Mouse (Mus musculus): ENCODE results near the gene Tmem120b.

Tmem120b gene

DNA sequence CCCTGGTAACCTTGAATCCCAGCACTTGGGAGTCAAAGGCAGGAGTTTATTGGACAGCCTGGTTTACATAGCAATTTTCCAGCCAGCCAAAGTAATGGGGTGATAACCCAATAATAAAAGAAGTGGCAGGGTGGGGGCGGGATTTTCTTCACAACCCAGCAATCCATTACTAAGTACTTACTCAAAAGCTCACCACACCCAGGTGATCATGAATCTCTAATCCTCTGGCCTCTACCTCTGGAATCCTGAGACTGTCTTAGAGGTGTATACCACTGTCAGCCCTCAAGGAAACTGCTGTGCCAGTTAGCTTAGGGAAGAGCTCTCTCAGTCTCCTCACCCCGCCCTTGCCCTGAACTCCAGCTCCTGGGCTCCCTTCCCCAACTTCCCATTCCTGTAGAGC, 18.3 kb downstream of the Tmem120b start:
- no peak for ATAC-seq (ENCODE audit: insufficient number of reproducible peaks, low FRiP score, low TSS enrichment)

DNA sequence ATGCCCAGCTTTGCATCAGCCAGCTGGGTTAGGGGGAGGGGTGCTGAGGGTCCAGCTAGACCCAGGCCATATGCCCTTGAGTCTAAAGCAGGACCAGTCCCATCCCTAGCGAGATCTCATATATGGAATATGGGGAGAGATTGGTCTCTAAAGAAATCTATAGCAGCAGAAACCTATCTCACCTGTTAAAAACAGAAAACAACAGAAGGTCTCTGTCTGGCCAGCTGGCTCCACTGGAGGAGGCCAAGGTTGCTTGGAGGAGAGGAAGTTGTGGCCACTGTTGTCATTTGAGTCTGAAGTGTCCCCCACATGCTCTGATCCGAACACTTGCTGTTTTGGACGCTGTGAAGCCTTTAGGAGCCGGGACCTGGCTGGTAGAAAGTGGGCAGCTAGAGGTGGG, 20.6 kb downstream of the Tmem120b start:
- ATAC-seq (ENCODE audit: insufficient number of reproducible peaks, low FRiP score, low TSS enrichment) = no peak; the same call in 1 of the 2 replicates

DNA sequence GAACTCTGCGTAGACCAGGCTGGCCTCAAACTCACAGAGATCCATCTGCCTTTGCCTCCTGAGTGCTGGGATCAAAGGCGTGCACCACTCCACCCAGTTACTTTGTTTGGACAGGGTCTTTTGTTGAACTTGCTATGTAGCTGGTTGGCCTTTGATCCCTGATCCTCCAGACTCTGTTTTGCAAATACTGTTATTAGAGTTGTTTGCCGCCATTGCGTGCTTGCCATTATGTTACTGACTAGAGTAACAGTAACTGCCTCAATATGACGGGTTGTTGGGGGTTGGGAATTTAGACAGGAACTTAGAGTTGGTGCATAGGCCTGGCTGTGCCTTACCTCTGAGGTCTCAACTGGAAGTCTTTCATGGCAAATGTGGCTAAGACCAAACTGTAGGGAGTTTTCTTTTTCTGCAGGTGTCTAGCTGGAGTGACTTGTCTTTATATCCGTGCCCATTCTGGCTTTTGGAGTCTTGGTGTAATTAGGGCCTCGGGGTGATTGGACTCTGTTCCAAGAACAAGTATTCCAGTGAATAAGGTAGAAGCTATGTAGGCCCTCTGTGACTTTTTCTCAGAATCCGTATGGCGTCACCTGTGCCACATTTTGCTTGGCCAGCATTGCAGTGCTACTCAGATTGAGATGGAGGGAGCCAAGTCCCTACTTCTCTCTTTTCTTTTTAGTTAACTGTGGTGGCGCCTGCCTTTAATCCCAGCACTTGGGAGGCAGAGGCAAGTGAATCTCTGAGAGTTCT, 22.5 kb downstream of the Tmem120b start:
- ATAC-seq (ENCODE audit: insufficient number of reproducible peaks, low FRiP score, low TSS enrichment) = no peak

DNA sequence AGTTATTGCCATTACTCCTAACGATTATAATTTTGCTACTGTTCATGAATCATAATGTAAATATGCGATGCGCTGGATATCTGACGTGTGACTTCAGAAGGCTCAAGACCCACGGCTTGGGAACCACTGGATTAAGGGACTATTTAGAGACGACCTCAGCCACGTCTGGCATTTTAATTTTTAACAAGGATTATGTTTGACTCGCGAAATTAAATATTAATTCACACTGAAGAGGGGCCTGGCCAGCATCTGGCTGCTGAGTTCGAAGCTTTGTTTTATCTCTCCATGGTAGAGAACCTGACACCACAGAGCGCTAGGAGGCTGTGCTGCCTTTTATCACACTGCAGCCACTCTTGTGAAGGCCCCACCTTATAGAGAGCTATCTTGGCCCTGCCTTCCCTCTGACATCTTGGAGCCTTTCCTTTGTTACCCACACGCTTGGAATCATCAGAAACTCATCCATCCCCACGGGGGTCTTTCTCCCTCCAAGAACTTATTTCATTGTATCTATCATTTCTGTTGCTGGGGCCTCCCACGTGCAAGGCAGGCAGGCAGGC, 24.9 kb downstream of the Tmem120b start:
- no peak for ATAC-seq (ENCODE audit: insufficient number of reproducible peaks, low FRiP score, low TSS enrichment)

DNA sequence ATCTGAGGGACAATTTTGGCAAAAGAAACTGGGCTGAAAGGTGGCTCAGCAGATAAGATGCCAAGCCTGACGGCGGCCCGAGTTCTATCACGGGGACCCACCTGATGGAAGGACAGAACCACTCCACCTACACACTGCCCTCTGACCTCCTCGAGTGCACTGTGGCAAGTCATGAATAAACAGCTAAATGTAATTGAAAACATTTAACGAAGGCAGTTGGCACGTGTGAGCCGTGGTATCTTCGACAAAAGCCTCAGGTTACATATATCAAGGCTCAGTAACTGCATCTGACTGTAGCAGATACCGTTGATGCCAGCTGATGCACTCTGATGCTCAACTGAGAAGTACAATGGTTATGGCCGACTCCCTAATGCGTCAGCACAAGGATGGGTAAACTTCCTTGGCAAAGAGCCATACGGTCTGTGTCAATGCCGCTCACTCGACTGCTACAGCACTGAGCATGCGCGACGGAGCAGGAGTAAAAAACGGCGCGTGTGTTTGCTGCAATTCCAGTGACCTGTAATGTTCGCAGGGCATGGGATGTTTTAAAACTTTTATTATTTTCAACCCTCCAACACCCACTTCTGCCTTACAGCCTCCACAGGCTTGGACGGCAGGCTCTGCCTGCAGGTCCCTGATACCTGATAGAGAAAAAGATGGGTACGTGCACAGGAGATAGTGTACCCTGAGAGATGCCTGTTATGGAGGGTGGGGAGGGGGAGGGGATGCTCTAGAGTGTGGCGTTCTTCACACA, 26.2 kb downstream of the Tmem120b start:
- ATAC-seq (ENCODE audit: insufficient number of reproducible peaks, low FRiP score, low TSS enrichment) = no peak

DNA sequence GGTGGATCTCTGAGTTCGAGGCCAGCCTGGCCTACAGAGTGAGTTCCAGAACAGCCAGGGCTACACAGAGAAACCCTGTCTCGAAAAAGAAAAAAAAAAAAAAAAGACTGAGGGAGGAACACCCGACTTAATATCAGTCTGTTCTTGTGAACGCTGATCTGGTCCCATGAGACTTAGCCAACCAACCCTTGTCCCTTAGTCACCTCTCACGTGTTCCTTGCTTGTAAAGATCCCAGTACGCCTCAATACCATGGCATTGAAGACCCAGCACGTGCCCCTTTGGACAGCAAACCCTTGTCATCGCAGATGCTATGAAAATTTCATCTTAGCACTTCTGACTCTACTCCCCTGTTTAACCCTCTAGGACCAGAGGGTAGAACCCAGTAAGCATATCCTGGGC, 28.1 kb downstream of the Tmem120b start:
- no peak for ATAC-seq (ENCODE audit: insufficient number of reproducible peaks, low FRiP score, low TSS enrichment)

DNA sequence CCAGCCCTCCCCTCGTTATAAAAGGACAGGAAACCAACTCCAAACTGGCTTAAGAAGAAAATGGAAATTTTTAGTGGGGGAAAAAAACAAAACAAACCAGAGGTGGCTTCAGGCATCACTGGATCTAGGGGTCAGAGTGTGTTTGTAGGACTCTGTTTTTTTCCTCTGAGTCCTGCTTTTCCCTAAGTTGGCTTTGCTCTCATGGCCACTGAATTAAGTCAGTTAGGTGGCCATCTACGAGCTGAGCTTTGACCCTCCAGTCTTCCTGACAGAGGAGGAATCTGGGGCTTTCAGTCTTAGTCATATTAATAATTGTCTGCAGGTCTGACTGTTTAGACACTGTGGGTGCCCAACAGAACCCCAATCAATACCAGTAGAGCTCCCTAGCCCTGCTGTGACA, 30.3 kb downstream of the Tmem120b start:
- ATAC-seq (ENCODE audit: insufficient number of reproducible peaks, low FRiP score, low TSS enrichment) = no peak

DNA sequence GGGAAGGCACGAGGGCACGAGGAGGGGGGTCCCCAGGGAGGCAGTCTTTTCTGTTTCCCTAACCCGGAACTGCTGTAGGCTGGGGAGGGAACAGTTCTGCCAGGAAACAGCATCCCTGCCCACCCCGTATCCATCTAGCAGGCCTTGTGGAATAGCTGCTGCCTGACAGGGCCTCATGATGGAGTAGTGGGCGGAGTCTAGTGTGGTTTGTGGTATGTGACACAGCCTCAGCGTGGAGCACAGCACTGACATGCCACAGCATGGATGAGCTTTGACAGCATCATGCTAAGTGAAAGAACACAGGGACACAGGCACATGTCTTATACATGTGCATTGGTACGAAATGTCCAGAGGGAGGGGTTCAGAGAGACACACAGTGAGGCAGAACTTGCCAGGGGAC, 34.2 kb downstream of the Tmem120b start:
- ATAC-seq (ENCODE audit: insufficient number of reproducible peaks, low FRiP score, low TSS enrichment) = no peak

DNA sequence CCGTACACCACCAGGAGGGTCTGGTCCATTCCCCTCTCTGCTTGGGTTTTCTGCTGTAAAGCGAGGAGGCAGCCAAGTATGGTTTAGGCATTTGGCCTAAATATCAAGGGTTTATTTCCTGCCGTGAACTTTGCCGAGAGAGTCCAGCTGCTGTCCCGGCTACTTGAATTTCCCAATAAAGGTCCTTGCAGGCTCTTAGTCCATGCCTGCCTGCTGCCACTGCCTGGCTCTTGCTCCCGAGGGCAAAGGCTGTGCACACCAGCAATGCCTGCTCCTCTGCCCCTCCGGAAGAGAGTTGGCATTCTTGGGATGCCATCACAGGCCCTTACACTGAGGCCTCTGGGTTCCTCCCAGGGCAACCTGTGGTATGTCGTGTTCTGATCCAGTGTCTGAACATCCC, 35.3 kb downstream of the Tmem120b start:
- ATAC-seq (ENCODE audit: insufficient number of reproducible peaks, low FRiP score, low TSS enrichment) = no peak

DNA sequence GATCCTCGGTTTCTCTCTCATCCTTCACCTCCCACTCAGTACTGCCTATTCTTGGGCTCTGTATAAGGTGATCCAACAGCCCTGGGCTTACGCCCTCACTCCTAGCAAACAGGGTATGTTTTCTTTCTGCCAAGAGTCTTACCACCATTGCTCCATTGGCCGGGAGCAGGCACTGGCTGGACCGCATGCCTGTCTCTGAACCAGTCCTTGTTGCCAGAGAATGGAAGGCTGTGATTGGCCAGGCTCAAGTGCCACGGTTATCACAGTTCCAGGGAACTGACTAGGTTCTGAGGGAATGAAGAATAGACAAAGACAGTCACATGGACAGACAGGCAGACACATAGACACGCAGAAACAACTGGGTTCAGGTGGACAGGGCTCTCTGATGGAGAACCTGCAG, 36.6 kb downstream of the Tmem120b start:
- ATAC-seq (ENCODE audit: insufficient number of reproducible peaks, low FRiP score, low TSS enrichment) = no peak

DNA sequence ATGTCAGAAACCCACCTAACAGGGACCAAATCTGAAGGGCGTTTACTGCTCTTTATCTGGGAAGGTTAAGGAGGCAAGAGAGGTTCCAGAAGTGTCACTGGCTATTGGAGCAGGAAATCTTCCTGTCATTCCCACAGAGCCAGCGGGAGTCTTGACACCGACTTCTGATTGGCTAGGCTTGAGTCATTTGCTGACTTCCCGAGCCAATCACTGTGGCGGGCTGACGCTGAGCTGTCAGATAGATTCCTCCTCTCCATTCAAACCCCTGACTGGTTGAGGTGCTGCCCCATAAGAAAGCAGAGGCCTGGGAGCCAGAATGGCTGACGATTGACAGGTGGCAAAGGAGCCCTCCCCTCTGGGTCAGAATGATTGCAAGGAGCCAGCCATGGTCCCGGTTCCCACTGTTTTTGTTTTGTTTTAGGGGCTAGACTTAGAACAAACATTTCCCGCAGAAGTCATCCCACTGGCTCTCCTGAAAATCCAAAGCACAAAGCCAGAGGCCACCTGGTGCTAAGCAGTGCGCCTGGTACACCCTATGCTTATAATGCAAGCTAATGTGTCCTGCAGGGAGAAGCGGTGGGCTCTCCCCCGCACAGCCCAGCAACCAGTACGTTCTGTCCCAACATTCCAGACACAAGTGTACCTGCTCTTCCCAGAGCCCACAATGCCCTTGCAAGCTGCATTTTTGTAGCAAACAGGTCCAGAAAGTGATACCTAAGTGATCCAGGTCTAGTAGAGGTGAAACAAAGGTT, 41.4 kb downstream of the Tmem120b start:
- ATAC-seq (ENCODE audit: insufficient number of reproducible peaks, low FRiP score, low TSS enrichment) = peak; percentile 74; the same call in 1 of the 2 replicates

DNA sequence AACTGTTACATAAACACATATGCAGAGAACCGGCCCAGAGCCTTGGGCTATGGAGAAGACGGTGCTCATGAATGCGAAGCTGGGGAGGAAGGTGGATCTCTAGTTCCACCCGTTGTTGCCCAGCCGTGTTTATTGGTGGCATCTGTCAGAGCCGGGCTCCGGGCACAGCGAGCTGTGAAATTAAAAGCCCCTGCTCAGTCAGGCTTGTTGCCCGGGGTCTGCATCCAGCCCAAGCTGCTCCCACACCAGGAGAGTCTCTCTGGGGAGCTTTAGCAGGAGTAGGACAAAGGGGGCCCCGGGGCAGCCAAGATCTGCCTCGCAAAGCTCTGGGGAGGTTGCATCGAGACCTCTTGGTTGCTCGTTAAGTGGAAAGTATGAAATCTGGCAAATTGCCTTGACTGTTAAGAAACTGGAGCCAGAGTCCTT, 42.1 kb downstream of the Tmem120b start:
- no peak for ATAC-seq (ENCODE audit: insufficient number of reproducible peaks, low FRiP score, low TSS enrichment)

DNA sequence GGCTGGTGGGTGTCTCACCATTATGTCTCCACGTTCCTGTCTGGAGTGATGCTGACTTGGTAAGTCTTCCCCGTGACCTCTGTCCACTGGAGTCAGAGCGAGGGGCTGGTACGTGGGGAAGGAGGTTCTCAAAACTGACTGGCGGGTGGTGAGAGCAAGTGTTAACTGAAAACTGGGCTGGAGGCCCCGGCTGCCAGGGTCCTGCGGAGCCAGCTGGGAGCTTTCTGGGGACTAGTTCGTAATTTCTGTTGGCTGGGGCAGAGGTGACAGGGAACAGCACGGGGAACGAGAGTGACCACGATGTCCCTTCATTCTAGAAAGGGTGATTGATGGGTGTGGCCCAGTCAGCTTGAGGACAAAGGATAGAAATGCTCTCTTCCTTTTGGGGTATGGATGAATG, 45.9 kb downstream of the Tmem120b start:
- no peak for ATAC-seq (ENCODE audit: insufficient number of reproducible peaks, low FRiP score, low TSS enrichment)

DNA sequence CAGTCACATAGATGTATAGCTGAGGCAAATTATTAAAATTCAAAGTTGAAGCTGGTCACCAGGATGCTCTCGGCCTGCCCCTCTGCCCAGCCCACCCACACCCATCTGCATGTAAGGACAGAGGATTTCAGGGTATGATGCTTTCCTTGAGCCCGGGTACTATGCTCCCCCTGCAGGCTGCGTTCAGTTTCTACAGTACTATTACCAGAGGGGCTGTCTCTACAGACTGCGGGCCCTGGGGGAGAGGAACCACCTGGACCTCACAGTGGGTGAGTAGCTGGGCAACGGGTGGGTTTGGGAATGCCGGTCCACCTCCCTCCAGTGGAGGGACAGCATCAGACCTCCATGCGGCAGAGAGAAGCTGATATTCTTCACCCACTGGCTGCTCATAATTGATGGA, 46.7 kb downstream of the Tmem120b start:
- no peak for ATAC-seq (ENCODE audit: insufficient number of reproducible peaks, low FRiP score, low TSS enrichment)

DNA sequence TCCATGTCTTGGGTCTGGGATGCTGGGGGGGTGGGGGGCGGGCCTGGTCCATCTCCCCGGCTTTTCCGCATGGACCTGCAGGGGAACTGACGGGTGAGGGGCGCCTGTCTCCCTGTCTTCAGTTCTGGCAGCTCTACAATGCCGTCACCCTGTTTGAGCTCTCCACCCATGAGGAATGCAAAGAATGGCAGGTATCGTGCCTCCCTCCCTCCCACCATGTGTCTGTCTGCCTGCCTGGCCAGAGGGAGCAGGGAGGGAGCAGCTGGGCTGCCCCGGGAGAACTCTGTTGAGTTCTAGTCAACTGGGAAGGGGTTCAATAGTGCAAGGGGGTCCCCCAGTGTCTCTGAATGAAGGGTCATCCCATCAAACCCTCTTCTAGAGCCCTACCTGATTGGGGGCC, 47.9 kb downstream of the Tmem120b start:
- no peak for ATAC-seq (ENCODE audit: insufficient number of reproducible peaks, low FRiP score, low TSS enrichment)

DNA sequence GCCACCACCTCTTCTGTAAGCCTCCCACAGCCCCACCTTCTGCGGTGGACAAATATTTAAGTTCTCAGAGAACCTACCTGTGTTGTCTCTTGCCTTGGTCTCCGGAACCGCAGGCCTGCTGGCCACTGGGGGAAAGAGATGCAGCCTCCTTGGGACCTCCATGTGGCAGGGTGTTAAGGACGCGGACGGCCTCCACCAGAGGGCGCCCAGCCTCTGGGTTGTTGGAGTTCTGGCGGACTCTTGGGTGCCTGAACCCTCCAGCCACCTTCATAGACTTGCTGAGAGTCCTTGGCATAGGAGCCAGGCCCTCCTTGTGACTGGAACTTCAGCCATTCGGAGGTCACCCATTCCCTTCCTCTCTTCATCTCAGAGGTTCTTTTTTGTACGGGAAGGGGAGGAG, 49.0 kb downstream of the Tmem120b start:
- ATAC-seq (ENCODE audit: insufficient number of reproducible peaks, low FRiP score, low TSS enrichment) = no peak

DNA sequence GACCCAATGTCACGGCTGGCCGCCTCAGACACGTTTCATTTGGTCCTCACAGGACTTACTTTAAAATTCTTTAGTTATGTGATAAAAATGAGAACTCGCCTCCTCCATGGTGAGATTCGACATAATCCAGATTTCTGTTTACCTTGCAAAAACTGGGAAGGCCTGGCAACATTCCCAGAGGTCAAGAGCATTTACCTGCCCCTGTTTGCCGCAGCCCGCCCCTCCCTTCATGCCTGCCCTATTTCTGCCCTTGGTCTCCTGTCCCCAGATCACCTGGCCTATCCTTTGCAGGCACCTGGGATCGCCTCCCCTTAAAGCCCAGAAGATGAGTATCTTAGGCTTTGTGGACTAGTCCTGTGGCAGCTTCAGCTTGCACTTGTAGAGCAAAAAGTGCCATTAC, 49.6 kb downstream of the Tmem120b start:
- no peak for ATAC-seq (ENCODE audit: insufficient number of reproducible peaks, low FRiP score, low TSS enrichment)

DNA sequence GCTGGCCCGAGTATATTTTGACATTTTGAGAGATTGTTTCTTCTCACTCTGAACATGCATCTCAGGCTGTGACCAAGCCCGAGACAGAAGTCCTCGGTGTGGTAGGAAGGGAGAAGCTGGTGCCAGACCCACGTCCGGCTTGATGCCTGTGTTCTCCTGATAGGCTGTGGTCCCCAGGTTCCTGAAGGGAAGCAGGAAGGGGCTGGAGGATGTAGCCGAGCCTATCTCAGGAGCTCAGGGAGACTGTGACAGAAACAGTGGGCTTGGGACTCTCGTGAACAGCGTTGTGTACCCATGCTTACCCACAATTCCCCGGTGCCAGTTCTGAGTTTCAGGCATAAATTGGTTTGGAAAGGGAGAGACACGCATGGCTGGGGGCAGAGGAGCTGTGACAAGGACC, 50.6 kb downstream of the Tmem120b start:
- no peak for ATAC-seq (ENCODE audit: insufficient number of reproducible peaks, low FRiP score, low TSS enrichment)

DNA sequence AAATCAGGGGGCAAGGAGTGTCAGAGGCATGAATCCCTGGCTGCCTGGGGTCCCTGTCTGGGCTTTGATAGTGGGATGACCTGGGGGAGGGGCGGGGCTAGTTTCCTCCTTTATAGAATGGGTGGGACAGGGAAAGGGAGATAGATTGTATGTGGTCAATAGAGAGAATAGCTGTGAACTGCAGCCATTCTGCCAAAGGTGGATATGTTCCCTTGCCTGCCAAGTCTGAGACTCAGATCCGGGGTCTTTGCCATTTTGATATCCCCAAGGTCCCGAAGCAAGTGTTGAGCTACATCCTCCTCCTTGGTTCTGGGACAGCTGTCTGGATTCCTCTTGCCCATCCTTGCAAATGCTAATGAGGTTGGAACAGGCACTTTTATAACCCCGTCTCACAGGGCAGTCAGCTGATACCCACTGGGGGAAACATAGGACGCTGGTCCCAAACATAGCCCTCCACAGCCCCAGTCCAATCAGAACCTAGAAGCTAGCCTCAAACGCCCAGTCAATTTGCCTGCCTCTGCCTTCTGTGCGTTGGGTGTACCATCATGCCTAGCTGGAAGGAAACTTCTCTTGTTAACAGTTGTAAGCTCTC, 52.5 kb downstream of the Tmem120b start:
- ATAC-seq (ENCODE audit: insufficient number of reproducible peaks, low FRiP score, low TSS enrichment) = no peak

DNA sequence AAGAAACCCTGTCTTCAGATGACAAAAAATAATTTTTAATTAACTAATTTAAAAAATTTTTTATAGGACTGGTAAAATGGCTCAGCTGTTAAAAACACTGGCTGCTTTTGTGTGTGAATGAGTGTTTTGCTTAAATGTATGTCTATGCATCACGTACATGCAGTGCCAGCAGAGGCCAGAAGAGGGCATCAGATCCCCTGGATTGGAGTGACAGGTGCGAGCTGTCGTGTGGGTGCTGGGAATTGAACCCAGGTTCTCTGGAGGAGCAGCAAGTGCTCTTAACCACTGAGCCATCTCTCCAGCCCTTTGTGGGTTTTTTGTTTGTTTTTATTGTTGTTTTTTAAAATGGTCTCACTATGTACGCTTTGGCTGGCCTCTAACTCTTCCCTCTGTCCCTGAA, 54.0 kb downstream of the Tmem120b start:
- ATAC-seq (ENCODE audit: insufficient number of reproducible peaks, low FRiP score, low TSS enrichment) = no peak

DNA sequence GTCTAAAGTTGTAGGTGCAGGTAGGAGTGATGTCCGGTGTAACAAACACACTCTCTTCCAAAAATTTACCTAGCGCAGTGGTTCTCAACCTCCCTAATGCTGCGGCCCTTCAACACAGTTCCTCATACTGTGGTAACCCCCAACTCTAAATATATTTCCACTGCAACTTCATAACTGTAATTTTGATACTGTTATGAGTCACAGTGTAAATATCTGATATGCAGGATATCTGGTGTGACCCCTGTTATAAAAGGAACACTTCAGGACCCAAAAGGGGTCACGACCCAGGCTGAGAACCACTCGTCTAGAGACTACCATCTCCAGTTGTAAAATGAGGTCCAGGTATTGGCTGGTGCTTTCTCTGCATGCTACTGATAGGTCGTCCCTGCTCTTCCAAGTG, 56.9 kb downstream of the Tmem120b start:
- no peak for ATAC-seq (ENCODE audit: insufficient number of reproducible peaks, low FRiP score, low TSS enrichment)

Measured in cerebellum, adult (tissue).